Mouse (Mus musculus) bone marrow macrophage, adult 2 months (primary cell): ENCODE measurements around the gene Elavl3.

ENCODE experiments used
- CTCF ChIP-seq: IDR thresholded peaks from 2 replicates; pipeline ENCODE4 v1.5.1; 2012; ENCODE audit warnings: low read depth, mild to moderate bottlenecking, low read length, moderate library complexity
- POLR2A ChIP-seq: IDR thresholded peaks from 2 replicates; pipeline ENCODE4 v1.6.1; 2012; ENCODE audit warnings: mild to moderate bottlenecking, low read depth, low read length, borderline replicate concordance

GRCm38 (mm10) chr9:21992227-21992626 lies 59.6 kb downstream of the Elavl3 start:
- no peak for TF ChIP-seq CTCF
- TF ChIP-seq POLR2A = no peak
